Mouse (Mus musculus) small intestine, adult 2 months (tissue): ENCODE data around the gene Flot1.

Experiments used
- CTCF ChIP-seq: fragments of 200-500 bp; IDR thresholded peaks from 2 replicates; pipeline ENCODE4 v1.5.1; 2012; ENCODE audit warnings: low read depth, mild to moderate bottlenecking, control low read depth, inconsistent platforms, low read length, moderate library complexity, mixed read lengths; ENCODE audit not compliant: insufficient replicate concordance, insufficient read length; ENCODE audit errors: extremely low read depth
- POLR2A ChIP-seq: fragments of 200-500 bp; IDR thresholded peaks from 2 replicates; pipeline ENCODE4 v1.6.1; 2012; ENCODE audit warnings: low read depth, mild to moderate bottlenecking, control low read depth, inconsistent platforms, low read length, moderate library complexity

DNA sequence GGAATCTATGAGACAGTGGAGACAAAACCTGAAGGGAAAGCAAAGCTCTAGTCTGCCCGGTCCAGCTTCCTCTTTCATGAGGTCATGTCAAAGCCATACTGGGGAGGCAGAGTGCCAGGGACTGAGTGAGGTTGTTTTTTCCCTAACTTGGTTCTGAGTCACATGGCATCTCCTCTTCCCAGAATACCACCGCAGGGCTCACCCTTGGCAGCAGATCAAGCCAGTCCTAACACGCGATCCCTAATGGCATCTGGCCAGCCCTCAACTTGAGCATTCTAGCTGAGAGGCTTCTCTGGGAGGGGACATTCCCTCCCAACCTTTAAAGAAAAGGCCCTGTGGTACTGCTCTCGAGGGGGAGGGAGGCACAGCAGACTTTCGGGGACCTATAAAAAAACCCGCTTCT is 9.8 kb upstream of the Flot1 start:
- no peak for TF ChIP-seq POLR2A
- no peak for TF ChIP-seq CTCF
